Mouse (Mus musculus) liver, embryonic 14.5 days (tissue): ENCODE measurements around the gene Ppp1r14c. TPM values are rescaled to one million over a fixed set of nuclear protein-coding genes. Genes with fewer than 3 reads are reported as not detected.

Source experiments
- ATAC-seq: fragments of 200-750 bp; cut with Nextera tagmentation; 2 replicates; pipeline ENCODE4 v1.8.0; 2017; ENCODE audit warnings: moderate number of reproducible peaks, mild to moderate bottlenecking, moderate library complexity; ENCODE audit not compliant: insufficient read depth
- DNase-seq, 3 experiments: peaks; one replicate each; pipeline ENCODE4 v3.0.0-alpha.2; 2012 to 2013; ENCODE audit warnings: low read depth in 3 of 3, low spot score in 3 of 3
- H3K27ac ChIP-seq: fragments of 300-500 bp; sonication (generic); 2 replicates; pipeline ENCODE4 v1.5.1; 2014; ENCODE audit warnings: moderate library complexity, mild to moderate bottlenecking, control low read depth, inconsistent platforms
- H3K27me3 ChIP-seq: fragments of 300-500 bp; sonication (generic); 2 replicates; pipeline ENCODE4 v1.6.1; 2014; ENCODE audit warnings: mild to moderate bottlenecking, low read length, moderate library complexity; ENCODE audit not compliant: control insufficient read depth, insufficient read depth
- H3K36me3 ChIP-seq: fragments of 300-500 bp; sonication (generic); replicated peaks from 2 replicates; pipeline ENCODE4 v1.6.1; 2014; ENCODE audit warnings: low read depth; ENCODE audit not compliant: control insufficient read depth, insufficient read depth
- H3K4me1 ChIP-seq, 2 experiments: fragments of 200-500 bp in 1 of 2; fragments of 300-500 bp in 1 of 2; sonication (generic) in 1 of 2; replicated peaks; 2 replicates each; pipeline ENCODE4 v1.6.1; 2012 to 2014; ENCODE audit warnings: antibody characterized with exemption in 1 of 2, inconsistent platforms in 1 of 2, low read length in 1 of 2; ENCODE audit not compliant: control insufficient read depth in 2 of 2, insufficient read depth in 2 of 2
- H3K4me2 ChIP-seq: fragments of 300-500 bp; sonication (generic); 2 replicates; pipeline ENCODE4 v1.6.1; 2014; ENCODE audit warnings: low read depth, mild to moderate bottlenecking, control low read depth, moderate library complexity
- H3K4me3 ChIP-seq, 2 experiments: fragments of 200-500 bp in 1 of 2; fragments of 300-500 bp in 1 of 2; sonication (generic) in 1 of 2; 2 replicates each; pipeline ENCODE4 v1.5.1; 2012 to 2014; ENCODE audit warnings: low read depth in 2 of 2, low read length in 2 of 2, mild to moderate bottlenecking in 2 of 2, control low read depth in 1 of 2, inconsistent platforms in 1 of 2, moderate library complexity in 1 of 2; ENCODE audit not compliant: insufficient read depth in 1 of 2
- H3K9ac ChIP-seq: fragments of 300-500 bp; sonication (generic); replicated peaks from 2 replicates; pipeline ENCODE4 v1.6.1; 2014; ENCODE audit warnings: mild to moderate bottlenecking, control low read depth, moderate library complexity
- H3K9me3 ChIP-seq: fragments of 300-500 bp; sonication (generic); 2 replicates; pipeline ENCODE4 v1.6.1; 2016; ENCODE audit warnings: low read length, mixed read lengths; ENCODE audit not compliant: control insufficient read depth
- CTCF ChIP-seq: IDR thresholded peaks from 2 replicates; pipeline ENCODE4 v1.5.1; 2016; ENCODE audit warnings: antibody characterized with exemption, low read depth, control low read depth
- EP300 ChIP-seq: IDR thresholded peaks from 2 replicates; pipeline ENCODE4 v1.6.1; 2016; ENCODE audit warnings: antibody characterized with exemption, low read depth
- WGBS: fragments of 180-500 bp; shearing (Covaris S2); extraction: QIAGEN DNeasy Blood & Tissue Kit; methylation state at CpG from one replicate; pipeline ENCODE4 v1.1.7; 2014; ENCODE audit not compliant: insufficient replicate concordance; 5-methylcytosine and 5-hydroxymethylcytosine counted together
- polyA plus RNA-seq, 2 experiments: library from polyadenylated mRNA; depleted of rRNA in 1 of 2; stranded (reverse) in 1 of 2; unstranded in 1 of 2; fragments of >200 nt; fragmentation: Nextera tagmentation in 1 of 2; extraction: Ambion mirVana in 1 of 2; gene quantifications; 2 replicates each; pipeline versions ENCODE4 v1.2.1 to v1.2.3; 2012 to 2014

Gene Ppp1r14c
- polyA plus RNA-seq, 2 experiments = 0.08 TPM; not detected in 1

GRCm38 (mm10) chr10:3402284-3402683 is 36.4 kb downstream of the Ppp1r14c start:
- 44% methylated on average over 5 of the region's 5 CpGs for WGBS
- DNase-seq = no peak

GRCm38 (mm10) chr10:3403416-3404137 is 37.7 kb downstream of the Ppp1r14c start:
- no peak for ATAC-seq
- Histone ChIP-seq H3K9me3 (no peaks in the 10 kb centered on the region), H3K9ac (no peak overlapping the region), H3K27ac (no peak overlapping the region), H3K36me3 (no peaks in the 10 kb centered on the region), H3K4me2 (no peak overlapping the region), H3K27me3 (no peaks in the 10 kb centered on the region), H3K4me1 (no peaks in the 10 kb centered on the region), H3K4me3 (no peak overlapping the region)
- no peak for DNase-seq
- no peak for TF ChIP-seq CTCF
- no peak for TF ChIP-seq EP300
- 61% methylated on average over 7 of the region's 7 CpGs for WGBS

More at GRCm38 (mm10) chr10:3402284-3402683, 36.4 kb downstream of the Ppp1r14c start:
- ATAC-seq = no peak
- no peak overlapping the region for H3K27ac ChIP-seq
- TF ChIP-seq CTCF (no peak), EP300 (no peak)
- no peaks in the 10 kb centered on the region for H3K36me3 ChIP-seq
- no peaks in the 10 kb centered on the region for H3K27me3 ChIP-seq
- H3K4me1 ChIP-seq = no peaks in the 10 kb centered on the region
- no peak overlapping the region for H3K9ac ChIP-seq
- no peak overlapping the region for H3K4me3 ChIP-seq
- H3K4me2 ChIP-seq = no peak overlapping the region
- no peaks in the 10 kb centered on the region for H3K9me3 ChIP-seq

GRCm38 (mm10) chr10:3404362-3404761 is 38.5 kb downstream of the Ppp1r14c start:
- Histone ChIP-seq H3K36me3 (no peaks in the 10 kb centered on the region), H3K4me1 (no peaks in the 10 kb centered on the region), H3K9me3 (no peaks in the 10 kb centered on the region), H3K27me3 (no peaks in the 10 kb centered on the region), H3K4me3 (no peak overlapping the region), H3K9ac (no peak overlapping the region), H3K27ac (no peak overlapping the region), H3K4me2 (no peak overlapping the region)
- DNase-seq (no peak), ATAC-seq (no peak)
- TF ChIP-seq EP300 = no peak
- 63% methylated on average over 4 of the region's 4 CpGs for WGBS

DNA sequence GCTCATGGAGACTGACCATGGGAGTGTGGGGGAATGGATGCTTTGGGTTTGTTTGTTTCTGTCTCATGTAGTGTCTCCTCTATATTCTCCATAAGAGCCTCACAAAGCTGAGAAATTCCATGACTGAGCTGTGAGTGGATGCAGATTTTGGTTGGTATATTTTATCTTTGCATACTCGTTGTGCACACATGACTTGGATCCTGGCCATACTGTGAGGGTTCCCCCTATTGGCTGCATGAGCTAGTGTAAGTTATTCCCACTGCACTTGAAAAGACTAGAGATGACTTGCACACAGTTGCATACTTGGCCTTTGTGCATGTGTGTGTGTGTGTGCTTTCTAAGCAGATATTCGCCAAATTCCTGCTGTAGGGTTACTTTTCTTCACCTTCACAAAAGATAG is 40.4 kb downstream of the Ppp1r14c start:
- WGBS = 46% methylated on average over 2 of the region's 2 CpGs

DNA sequence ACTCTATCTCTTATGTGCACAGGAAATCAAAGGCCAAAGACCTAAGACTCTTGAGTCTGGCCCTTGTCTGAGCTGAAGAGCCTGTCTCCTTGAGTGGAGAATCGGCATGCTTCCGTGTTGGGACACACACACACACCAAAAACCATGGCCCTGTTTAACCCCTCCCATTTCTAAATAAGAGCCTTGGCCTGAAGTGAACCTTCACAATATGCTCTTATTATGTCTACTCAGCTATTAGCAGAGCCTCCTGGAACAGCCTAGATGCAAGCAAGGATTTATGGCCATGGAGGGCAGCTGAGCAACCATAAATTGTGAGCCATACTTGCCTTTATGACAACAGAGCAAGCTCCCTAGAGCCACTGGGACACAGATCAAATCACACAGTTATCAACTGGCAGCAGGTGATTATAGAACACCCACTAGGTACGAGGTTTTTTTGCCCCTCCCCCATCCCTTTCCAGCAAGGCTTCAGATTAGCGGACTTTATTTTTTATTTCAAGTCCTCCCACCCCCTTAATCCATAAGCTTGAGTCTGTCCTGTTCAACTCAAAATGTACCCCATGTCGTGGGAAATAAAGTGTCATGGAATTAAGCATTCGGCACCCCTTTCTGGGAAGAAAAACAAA is 42.3 kb downstream of the Ppp1r14c start:
- H3K4me2 ChIP-seq = no peak overlapping the region

More for the DNA sequence above, 40.4 kb downstream of the Ppp1r14c start:
- Histone ChIP-seq H3K4me2 (no peak overlapping the region), H3K4me1 (no peaks in the 10 kb centered on the region), H3K9ac (no peak overlapping the region), H3K27me3 (no peaks in the 10 kb centered on the region), H3K4me3 (no peak overlapping the region), H3K36me3 (no peaks in the 10 kb centered on the region), H3K27ac (no peak overlapping the region), H3K9me3 (no peaks in the 10 kb centered on the region)
- ATAC-seq = no peak
- TF ChIP-seq EP300 (no peak), CTCF (no peak)
- no peak for DNase-seq

More for the DNA sequence above, 42.3 kb downstream of the Ppp1r14c start:
- TF ChIP-seq EP300 (no peak), CTCF (no peak)
- no peak for ATAC-seq
- no peak overlapping the region for H3K9ac ChIP-seq
- H3K36me3 ChIP-seq = no peaks in the 10 kb centered on the region
- no peaks in the 10 kb centered on the region for H3K27me3 ChIP-seq
- H3K27ac ChIP-seq = no peak overlapping the region
- no peaks in the 10 kb centered on the region for H3K4me1 ChIP-seq
- H3K9me3 ChIP-seq = no peaks in the 10 kb centered on the region
- H3K4me3 ChIP-seq = no peak overlapping the region
- WGBS = 63% methylated on average over 6 of the region's 6 CpGs
- DNase-seq = no peak
